Mouse (Mus musculus) bone marrow macrophage, adult 2 months (primary cell): ENCODE results near the gene Car14.
"Not testable (repeated sequence)": the region's sequence is repeated elsewhere in the genome, so short reads cannot be mapped to it uniquely, and the experiment has no call there.

Source experiments
- CTCF ChIP-seq: IDR thresholded peaks from 2 replicates; pipeline ENCODE4 v1.5.1; 2012; ENCODE audit warnings: low read depth, mild to moderate bottlenecking, low read length, moderate library complexity
- POLR2A ChIP-seq: IDR thresholded peaks from 2 replicates; pipeline ENCODE4 v1.6.1; 2012; ENCODE audit warnings: mild to moderate bottlenecking, low read depth, low read length, borderline replicate concordance

- TF ChIP-seq CTCF, POLR2A: not testable (repeated sequence)
Measured at GRCm38 (mm10) chr3:95951566-95951965, 47.1 kb upstream of the Car14 start.
